Mouse (Mus musculus) spleen, adult 2 months (tissue): ENCODE data around the gene Nav2.

Experiments used
- CTCF ChIP-seq: fragments of 200-500 bp; IDR thresholded peaks from 2 replicates; pipeline ENCODE4 v1.5.1; 2011; ENCODE audit warnings: mild to moderate bottlenecking, inconsistent platforms; ENCODE audit not compliant: insufficient read depth, insufficient read length, insufficient replicate concordance; ENCODE audit errors: extremely low read depth
- POLR2A ChIP-seq: fragments of 200-500 bp; IDR thresholded peaks from 2 replicates; pipeline ENCODE4 v1.6.1; 2011; ENCODE audit warnings: low read depth, low read length, inconsistent platforms

DNA sequence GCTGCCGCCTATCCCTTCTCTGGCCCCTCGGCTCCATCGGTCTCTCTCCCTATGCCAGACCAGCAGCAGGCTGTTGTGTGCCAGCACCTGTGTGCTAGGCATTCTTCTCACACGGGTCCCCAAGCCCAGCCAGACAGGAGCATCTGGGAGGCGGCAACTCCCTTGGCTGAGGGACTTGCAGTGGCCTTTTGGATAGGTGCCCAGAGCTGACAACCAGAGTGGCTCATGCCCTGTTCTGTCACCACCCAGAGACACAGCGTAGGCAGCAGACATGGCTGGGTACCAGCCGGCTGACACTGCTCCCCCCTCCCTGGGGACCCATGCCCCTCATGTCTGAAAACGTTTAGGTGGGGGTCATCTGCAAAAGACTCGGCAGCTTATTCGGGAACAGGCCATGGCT lies 146.8 kb downstream of the Nav2 start:
- no peak for TF ChIP-seq CTCF
- TF ChIP-seq POLR2A = no peak
